Mouse (Mus musculus) embryonic fibroblast, embryonic 13.5 days (primary cell): ENCODE measurements around the gene Abhd16b.
A peak's percentile ranks its signal among the peaks of the same experiment; 100 is the strongest.

Source experiments
- CTCF ChIP-seq: IDR thresholded peaks from 2 replicates; pipeline ENCODE4 v1.5.1; 2011; ENCODE audit warnings: mild to moderate bottlenecking, control low read depth, low read length, moderate library complexity, borderline replicate concordance; ENCODE audit not compliant: insufficient read depth
- POLR2A ChIP-seq: IDR thresholded peaks from 2 replicates; pipeline ENCODE4 v1.6.1; 2011; ENCODE audit warnings: low read depth, mild to moderate bottlenecking, control low read depth, low read length, moderate library complexity

DNA sequence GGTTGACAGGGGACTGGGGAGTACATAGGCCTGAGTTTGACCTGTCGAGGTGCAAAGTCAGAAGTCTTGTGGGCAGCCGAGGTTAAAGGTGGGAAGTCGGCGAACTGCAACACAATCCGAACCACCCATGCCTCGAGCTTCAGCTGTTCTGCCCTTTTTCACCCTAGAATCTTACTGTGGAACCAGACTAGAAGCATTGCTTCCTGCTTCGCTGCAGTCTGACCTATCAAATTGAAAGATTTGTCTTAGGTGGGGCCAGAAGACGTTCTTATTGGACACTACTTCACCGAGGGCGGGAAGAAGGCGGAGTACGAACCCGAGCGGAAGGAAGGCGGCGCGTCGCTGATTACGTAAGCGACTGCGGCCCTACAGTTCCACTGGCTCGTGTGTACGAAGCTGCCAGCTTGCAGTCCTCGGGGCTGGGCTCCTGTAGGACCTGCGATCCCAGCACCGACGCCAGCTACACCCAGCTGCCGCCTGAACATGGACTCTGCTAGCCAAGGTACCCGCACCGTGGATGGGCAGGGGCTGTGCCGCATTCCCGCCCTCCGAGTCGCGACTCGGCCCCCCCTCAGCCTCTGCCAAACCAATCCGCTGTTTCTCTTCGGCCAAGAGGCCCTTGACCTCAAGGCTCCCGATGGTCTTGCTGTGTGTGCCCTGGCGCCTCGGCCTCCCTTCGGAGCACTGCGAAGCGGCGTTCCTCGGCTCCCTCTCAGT is 4.0 kb downstream of the Abhd16b start, which contains the start of gene Tpd52l2:
- no peak for TF ChIP-seq CTCF
- peak; percentile 88 for TF ChIP-seq POLR2A
